Mouse (Mus musculus): ENCODE data around the gene Rdx. TPM values are rescaled to one million over a fixed set of nuclear protein-coding genes. Genes with fewer than 3 reads are reported as not detected.

Rdx gene
- total RNA-seq, 1 experiment from 2014 or later: 245 TPM

Other genes with a start within 250 kb of the Rdx start
- 10.6 and 10.7 TPM in 2 replicates for gene Fdx1, start 83.6 kb upstream of the Rdx start, total RNA-seq (2017)
- gene Zc3h12c, start 121.4 kb downstream of the Rdx start, total RNA-seq (2017): 11.0 and 12.0 TPM in 2 replicates

Data from hematopoietic stem cell, adult 5-6 weeks (primary cell).